Mouse (Mus musculus) heart, adult 2 months (tissue): ENCODE results near the gene Ikzf3.

Experiments used
- CTCF ChIP-seq: fragments of 200-600 bp; IDR thresholded peaks from 2 replicates; pipeline ENCODE4 v1.8.1; 2022; ENCODE audit warnings: antibody characterized with exemption, mild to moderate bottlenecking, moderate library complexity
- POLR2A ChIP-seq: fragments of 200-500 bp; IDR thresholded peaks from 2 replicates; pipeline ENCODE4 v1.6.1; 2011; ENCODE audit warnings: mild to moderate bottlenecking, low read depth, low read length, control low read depth; ENCODE audit not compliant: insufficient read depth

GRCm38 (mm10) chr11:98435723-98436122 lies 110.1 kb downstream of the Ikzf3 start:
- TF ChIP-seq CTCF: no peak
- no peak for TF ChIP-seq POLR2A
